Mouse (Mus musculus): ENCODE measurements around the gene Stpg1. TPM values are rescaled to one million over a fixed set of nuclear protein-coding genes. Genes with fewer than 3 reads are reported as not detected.

The Stpg1 gene
- polyA plus RNA-seq, 2 experiments = 0.02 TPM; not detected in 1

DNA sequence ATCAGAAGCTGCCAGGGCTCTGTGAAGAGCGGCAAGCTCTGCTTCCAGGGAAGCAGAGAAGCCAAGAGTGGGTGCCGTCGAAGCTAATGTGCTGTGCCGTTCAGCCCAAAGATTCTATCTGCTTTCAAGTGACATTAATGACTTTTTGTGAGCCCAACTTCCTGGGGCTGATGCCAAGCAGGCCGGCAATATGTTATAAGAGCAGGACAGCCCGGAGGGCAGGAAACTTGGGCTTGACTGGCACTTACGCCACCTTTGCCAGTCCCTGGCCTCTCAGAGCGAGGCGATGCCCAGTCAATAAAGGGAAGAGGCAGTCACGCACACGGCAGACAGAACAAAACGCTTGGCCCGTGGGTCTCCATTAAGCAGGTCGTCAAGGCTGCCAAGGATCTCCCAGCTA lies 53.0 kb downstream of the Stpg1 start:
- no peak overlapping the region for H3K9ac ChIP-seq (replicated peaks)
- H3K4me1 ChIP-seq (replicated peaks; ENCODE audit: control insufficient read depth in 2 of 2, insufficient read depth in 2 of 2, low read length in 1 of 2) = no peaks in the 10 kb centered on the region
- no peaks in the 10 kb centered on the region for H3K9me3 ChIP-seq (ENCODE audit: control insufficient read depth, low read length)
- no peak overlapping the region for H3K4me3 ChIP-seq (ENCODE audit: insufficient read depth in 1 of 2, low read depth in 2 of 2, low read length in 2 of 2)
- no peaks in the 10 kb centered on the region for H3K27me3 ChIP-seq (ENCODE audit: control insufficient read depth, insufficient read depth, low read length)
- WGBS (ENCODE audit: insufficient replicate concordance) = 50% methylated on average over 14 of the region's 14 CpGs
- TF ChIP-seq CTCF (IDR thresholded peaks at IDR 0.05; ENCODE audit: low read depth) (no peak), EP300 (IDR thresholded peaks at IDR 0.05; ENCODE audit: low read depth) (no peak)
- H3K4me2 ChIP-seq (ENCODE audit: low read depth) = no peak overlapping the region
- no peak overlapping the region for H3K27ac ChIP-seq
- DNase-seq (ENCODE audit: low read depth in 3 of 3, low spot score in 3 of 3) = no peak
- no peaks in the 10 kb centered on the region for H3K36me3 ChIP-seq (replicated peaks; ENCODE audit: control insufficient read depth, insufficient read depth, low read depth)
- no peak for ATAC-seq (ENCODE audit: insufficient read depth)

DNA sequence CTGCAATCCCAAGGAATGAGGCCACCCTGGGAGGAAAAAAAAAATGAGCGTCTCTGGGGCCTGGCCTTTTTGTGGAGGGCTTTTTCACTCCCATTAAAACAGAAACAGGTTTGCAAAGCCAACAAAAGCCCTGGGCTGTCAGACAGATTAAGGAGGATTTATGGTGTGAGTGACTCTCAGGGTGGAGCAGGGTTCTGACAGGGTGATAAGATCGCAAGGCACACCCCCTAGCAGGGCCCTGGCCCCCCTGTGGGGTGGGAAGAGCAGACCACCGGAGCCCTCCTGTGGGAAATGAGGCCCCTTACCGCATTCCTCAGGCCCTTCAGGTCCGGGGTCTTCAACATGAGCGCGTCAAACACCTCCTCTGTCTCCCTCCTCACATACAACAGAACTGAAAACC lies 53.5 kb downstream of the Stpg1 start:
- no peaks in the 10 kb centered on the region for H3K27me3 ChIP-seq (ENCODE audit: control insufficient read depth, insufficient read depth, low read length)
- DNase-seq (ENCODE audit: low read depth in 3 of 3, low spot score in 3 of 3) = no peak
- H3K4me2 ChIP-seq (ENCODE audit: low read depth) = no peak overlapping the region
- H3K4me1 ChIP-seq (replicated peaks; ENCODE audit: control insufficient read depth in 2 of 2, insufficient read depth in 2 of 2, low read length in 1 of 2) = no peaks in the 10 kb centered on the region
- H3K27ac ChIP-seq = no peak overlapping the region
- TF ChIP-seq CTCF (IDR thresholded peaks at IDR 0.05; ENCODE audit: low read depth) (no peak), EP300 (IDR thresholded peaks at IDR 0.05; ENCODE audit: low read depth) (no peak)
- H3K36me3 ChIP-seq (replicated peaks; ENCODE audit: control insufficient read depth, insufficient read depth, low read depth) = no peaks in the 10 kb centered on the region
- ATAC-seq (ENCODE audit: insufficient read depth) = no peak
- no peak overlapping the region for H3K9ac ChIP-seq (replicated peaks)
- H3K9me3 ChIP-seq (ENCODE audit: control insufficient read depth, low read length) = no peaks in the 10 kb centered on the region
- 19% methylated on average over 7 of the region's 7 CpGs for WGBS (ENCODE audit: insufficient replicate concordance)
- no peak overlapping the region for H3K4me3 ChIP-seq (ENCODE audit: insufficient read depth in 1 of 2, low read depth in 2 of 2, low read length in 2 of 2)

DNA sequence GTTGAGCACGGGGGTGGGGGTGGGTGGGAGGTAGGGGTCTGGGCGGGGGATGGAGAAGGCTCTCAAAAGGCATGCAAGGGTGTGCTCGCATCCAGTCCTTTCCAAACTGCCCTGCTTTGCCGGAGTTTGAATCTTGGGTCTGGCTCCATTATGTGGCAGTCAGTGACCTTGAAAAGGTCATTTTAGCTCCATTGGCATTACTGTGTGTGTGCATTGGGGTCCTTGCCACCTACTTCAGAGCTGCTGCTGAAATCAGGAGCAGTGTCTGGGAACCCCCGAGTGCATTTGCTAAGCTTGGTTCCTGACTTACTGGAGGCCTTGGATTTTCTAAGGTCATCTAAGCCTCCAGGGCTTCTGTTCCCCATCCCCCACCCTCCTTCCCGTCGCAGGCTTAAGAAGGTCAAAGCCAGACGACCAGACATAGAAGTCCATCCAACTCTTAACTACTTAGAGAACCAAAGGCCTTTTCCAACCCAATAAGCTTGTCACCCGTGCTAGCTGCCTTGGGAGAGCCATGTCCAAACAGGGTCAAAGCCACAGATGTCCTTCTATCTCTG lies 54.0 kb downstream of the Stpg1 start:
- H3K4me3 ChIP-seq (ENCODE audit: insufficient read depth in 1 of 2, low read depth in 2 of 2, low read length in 2 of 2) = no peak overlapping the region
- no peaks in the 10 kb centered on the region for H3K9me3 ChIP-seq (ENCODE audit: control insufficient read depth, low read length)
- no peaks in the 10 kb centered on the region for H3K27me3 ChIP-seq (ENCODE audit: control insufficient read depth, insufficient read depth, low read length)
- H3K4me2 ChIP-seq (ENCODE audit: low read depth) = no peak overlapping the region
- no peak for DNase-seq (ENCODE audit: low read depth in 3 of 3, low spot score in 3 of 3)
- no peak overlapping the region for H3K27ac ChIP-seq
- H3K36me3 ChIP-seq (replicated peaks; ENCODE audit: control insufficient read depth, insufficient read depth, low read depth) = no peaks in the 10 kb centered on the region
- TF ChIP-seq CTCF (IDR thresholded peaks at IDR 0.05; ENCODE audit: low read depth) = no peak
- no peak for TF ChIP-seq EP300 (IDR thresholded peaks at IDR 0.05; ENCODE audit: low read depth)
- WGBS (ENCODE audit: insufficient replicate concordance) = 29% methylated on average over 9 of the region's 9 CpGs
- no peak overlapping the region for H3K9ac ChIP-seq (replicated peaks)
- H3K4me1 ChIP-seq (replicated peaks; ENCODE audit: control insufficient read depth in 2 of 2, insufficient read depth in 2 of 2, low read length in 1 of 2) = no peaks in the 10 kb centered on the region
- no peak for ATAC-seq (ENCODE audit: insufficient read depth)

DNA sequence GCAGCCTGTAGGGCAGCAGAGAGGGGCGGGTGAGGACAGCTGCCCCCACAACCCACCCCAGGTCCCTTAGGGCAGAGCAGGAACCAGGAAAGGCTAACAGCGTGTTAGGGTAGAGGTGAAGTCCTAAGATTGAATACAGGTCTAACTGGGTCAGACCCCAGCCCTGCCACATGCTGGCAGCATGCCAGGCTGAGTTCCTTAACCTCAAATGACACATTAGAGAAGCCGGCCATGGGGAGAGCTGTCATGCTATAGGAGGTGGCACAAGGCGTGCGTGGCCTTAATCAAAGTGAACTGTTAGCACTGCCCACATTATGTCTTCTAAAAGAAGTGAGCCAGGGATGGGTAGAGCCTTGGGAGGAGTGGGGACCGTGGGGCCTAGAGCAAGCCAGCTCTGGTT lies 54.7 kb downstream of the Stpg1 start:
- no peak overlapping the region for H3K27ac ChIP-seq
- ATAC-seq (ENCODE audit: insufficient read depth) = no peak
- no peaks in the 10 kb centered on the region for H3K4me1 ChIP-seq (replicated peaks; ENCODE audit: control insufficient read depth in 2 of 2, insufficient read depth in 2 of 2, low read length in 1 of 2)
- TF ChIP-seq EP300 (IDR thresholded peaks at IDR 0.05; ENCODE audit: low read depth) (no peak), CTCF (IDR thresholded peaks at IDR 0.05; ENCODE audit: low read depth) (no peak)
- no peaks in the 10 kb centered on the region for H3K36me3 ChIP-seq (replicated peaks; ENCODE audit: control insufficient read depth, insufficient read depth, low read depth)
- H3K9me3 ChIP-seq (ENCODE audit: control insufficient read depth, low read length) = no peaks in the 10 kb centered on the region
- no peak overlapping the region for H3K4me2 ChIP-seq (ENCODE audit: low read depth)
- 56% methylated on average over 6 of the region's 6 CpGs for WGBS (ENCODE audit: insufficient replicate concordance)
- no peak for DNase-seq (ENCODE audit: low read depth in 3 of 3, low spot score in 3 of 3)
- H3K27me3 ChIP-seq (ENCODE audit: control insufficient read depth, insufficient read depth, low read length) = no peaks in the 10 kb centered on the region
- no peak overlapping the region for H3K4me3 ChIP-seq (ENCODE audit: insufficient read depth in 1 of 2, low read depth in 2 of 2, low read length in 2 of 2)
- H3K9ac ChIP-seq (replicated peaks) = no peak overlapping the region

DNA sequence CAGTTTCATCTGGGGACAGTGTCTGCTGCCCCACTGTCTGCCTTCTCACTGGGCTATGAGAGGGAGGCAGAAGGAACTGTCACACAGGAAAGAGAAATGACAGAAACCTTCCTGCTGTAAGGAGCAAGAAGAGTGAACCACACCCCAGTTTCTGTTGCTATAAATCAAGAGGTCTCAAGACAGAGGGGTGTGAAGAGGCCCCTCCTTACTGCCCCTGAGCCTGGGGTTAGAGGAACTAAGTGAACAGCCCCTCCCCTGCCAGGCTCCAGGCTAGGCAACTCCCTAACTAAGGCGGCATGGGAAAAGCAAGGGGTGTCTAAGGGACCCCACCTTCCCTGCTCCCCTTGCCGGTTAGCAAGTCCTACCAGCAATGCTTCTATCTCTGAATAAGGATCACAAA lies 69.2 kb downstream of the Stpg1 start:
- Histone ChIP-seq H3K4me2 (ENCODE audit: low read depth) (no peak overlapping the region), H3K4me3 (ENCODE audit: insufficient read depth in 1 of 2, low read depth in 2 of 2, low read length in 2 of 2) (no peak overlapping the region), H3K36me3 (replicated peaks; ENCODE audit: control insufficient read depth, insufficient read depth, low read depth) (no peaks in the 10 kb centered on the region), H3K27ac (no peak overlapping the region), H3K4me1 (replicated peaks; ENCODE audit: control insufficient read depth in 2 of 2, insufficient read depth in 2 of 2, low read length in 1 of 2) (no peaks in the 10 kb centered on the region), H3K27me3 (ENCODE audit: control insufficient read depth, insufficient read depth, low read length) (peaks cover 15% of the 10 kb centered on the region), H3K9me3 (ENCODE audit: control insufficient read depth, low read length) (no peaks in the 10 kb centered on the region), H3K9ac (replicated peaks) (no peak overlapping the region)
- no peak for DNase-seq (ENCODE audit: low read depth in 3 of 3, low spot score in 3 of 3)
- ATAC-seq (ENCODE audit: insufficient read depth) = no peak
- TF ChIP-seq CTCF (IDR thresholded peaks at IDR 0.05; ENCODE audit: low read depth) (no peak), EP300 (IDR thresholded peaks at IDR 0.05; ENCODE audit: low read depth) (no peak)
- WGBS (ENCODE audit: insufficient replicate concordance) = 18% methylated on average over 2 of the region's 2 CpGs
